Mouse (Mus musculus): ENCODE data around the gene 3110082I17Rik. TPM values are rescaled to one million over a fixed set of nuclear protein-coding genes. Genes with fewer than 3 reads are reported as not detected.
"Not testable (repeated sequence)": the region's sequence is repeated elsewhere in the genome, so short reads cannot be mapped to it uniquely, and the experiment has no call there.

3110082I17Rik gene
- total RNA-seq, 1 experiment from 2014 or later = 15.0 TPM

- peak; percentile 59 for ATAC-seq (ENCODE audit: extremely low read depth, insufficient number of reproducible peaks, low FRiP score, poor library complexity, severe bottlenecking)
Measured at GRCm38 (mm10) chr5:139404801-139405401, 55.4 kb downstream of the 3110082I17Rik start, which contains the start of gene C130050O18Rik. TSS of gene C130050O18Rik (plus strand) at chr5:139405280.

- ATAC-seq (ENCODE audit: extremely low read depth, insufficient number of reproducible peaks, low FRiP score, poor library complexity, severe bottlenecking) = peak; percentile 21; the same call in 1 of the 2 replicates
Measured at GRCm38 (mm10) chr5:139403692-139404260, 56.6 kb downstream of the 3110082I17Rik start.

GRCm38 (mm10) chr5:139402106-139402505, 58.2 kb downstream of the 3110082I17Rik start:
- ATAC-seq (ENCODE audit: extremely low read depth, insufficient number of reproducible peaks, low FRiP score, poor library complexity, severe bottlenecking) = no peak

- ATAC-seq (ENCODE audit: extremely low read depth, insufficient number of reproducible peaks, low FRiP score, poor library complexity, severe bottlenecking) = no peak
Measured at GRCm38 (mm10) chr5:139399991-139400390, 60.3 kb downstream of the 3110082I17Rik start.

- no peak for ATAC-seq (ENCODE audit: extremely low read depth, insufficient number of reproducible peaks, low FRiP score, poor library complexity, severe bottlenecking)
Measured at GRCm38 (mm10) chr5:139398786-139399185, 61.5 kb downstream of the 3110082I17Rik start.

GRCm38 (mm10) chr5:139397959-139398753, 62.2 kb downstream of the 3110082I17Rik start:
- ATAC-seq (ENCODE audit: extremely low read depth, insufficient number of reproducible peaks, low FRiP score, poor library complexity, severe bottlenecking) = peak; percentile 84

- ATAC-seq (ENCODE audit: extremely low read depth, insufficient number of reproducible peaks, low FRiP score, poor library complexity, severe bottlenecking) = no peak
Measured at GRCm38 (mm10) chr5:139397359-139397916, 62.9 kb downstream of the 3110082I17Rik start.

GRCm38 (mm10) chr5:139395528-139395927, 64.8 kb downstream of the 3110082I17Rik start:
- no peak for ATAC-seq (ENCODE audit: extremely low read depth, insufficient number of reproducible peaks, low FRiP score, poor library complexity, severe bottlenecking)

- ATAC-seq (ENCODE audit: extremely low read depth, insufficient number of reproducible peaks, low FRiP score, poor library complexity, severe bottlenecking) = no peak
Measured at GRCm38 (mm10) chr5:139394399-139394798, 65.9 kb downstream of the 3110082I17Rik start.

GRCm38 (mm10) chr5:139393197-139393588, 67.1 kb downstream of the 3110082I17Rik start:
- ATAC-seq (ENCODE audit: extremely low read depth, insufficient number of reproducible peaks, low FRiP score, poor library complexity, severe bottlenecking) = no peak

GRCm38 (mm10) chr5:139392219-139393196, 67.8 kb downstream of the 3110082I17Rik start:
- no peak for ATAC-seq (ENCODE audit: extremely low read depth, insufficient number of reproducible peaks, low FRiP score, poor library complexity, severe bottlenecking)

GRCm38 (mm10) chr5:139391309-139391990, 68.9 kb downstream of the 3110082I17Rik start:
- no peak for ATAC-seq (ENCODE audit: extremely low read depth, insufficient number of reproducible peaks, low FRiP score, poor library complexity, severe bottlenecking)

GRCm38 (mm10) chr5:139390324-139391119, 69.8 kb downstream of the 3110082I17Rik start:
- ATAC-seq (ENCODE audit: extremely low read depth, insufficient number of reproducible peaks, low FRiP score, poor library complexity, severe bottlenecking) = not testable (repeated sequence)

- ATAC-seq (ENCODE audit: extremely low read depth, insufficient number of reproducible peaks, low FRiP score, poor library complexity, severe bottlenecking) = no peak
Measured at GRCm38 (mm10) chr5:139389676-139390061, 70.7 kb downstream of the 3110082I17Rik start.

GRCm38 (mm10) chr5:139388694-139389675, 71.3 kb downstream of the 3110082I17Rik start:
- ATAC-seq (ENCODE audit: extremely low read depth, insufficient number of reproducible peaks, low FRiP score, poor library complexity, severe bottlenecking) = no peak

- no peak for ATAC-seq (ENCODE audit: extremely low read depth, insufficient number of reproducible peaks, low FRiP score, poor library complexity, severe bottlenecking)
Measured at GRCm38 (mm10) chr5:139388195-139388570, 72.1 kb downstream of the 3110082I17Rik start.

Data from neutrophil, adult 5-6 weeks (primary cell).